Mouse (Mus musculus) liver, adult 2 months (tissue): Measurements from ENCODE around the gene Syne2.

Experiments used
- CTCF ChIP-seq: fragments of 200-500 bp; IDR thresholded peaks from 2 replicates; pipeline ENCODE4 v1.5.1; 2011; ENCODE audit warnings: low read depth, low read length, control low read depth
- POLR2A ChIP-seq: fragments of 200-500 bp; IDR thresholded peaks from 2 replicates; pipeline ENCODE4 v1.6.1; 2011; ENCODE audit warnings: low read length, control low read depth; ENCODE audit not compliant: insufficient read depth; ENCODE audit errors: extremely low read depth

GRCm38 (mm10) chr12:75888721-75889120 is 70.8 kb downstream of the Syne2 start:
- no peak for TF ChIP-seq CTCF
- no peak for TF ChIP-seq POLR2A
